Mouse (Mus musculus): ENCODE measurements at regions not wholly inside any gene's neighbourhood (a gene's known extent, or its start where the extent isn't known, plus 50 kb on each side); places are given as distances from the start of the nearest gene placed in this dataset.

- ATAC-seq (ENCODE audit: low FRiP score) = no peak
- 73% methylated on average over 1 of the region's 1 CpGs for WGBS
- no peak overlapping the region for H3K27ac ChIP-seq
- H3K36me3 ChIP-seq (replicated peaks; ENCODE audit: control insufficient read depth, insufficient read depth) = no peaks in the 10 kb centered on the region
- H3K4me1 ChIP-seq (replicated peaks; ENCODE audit: control insufficient read depth, insufficient read depth, low read length) = no peaks in the 10 kb centered on the region
- H3K4me2 ChIP-seq (replicated peaks) = no peak overlapping the region
- no peaks in the 10 kb centered on the region for H3K9me3 ChIP-seq (ENCODE audit: control insufficient read depth, low read length)
- H3K9ac ChIP-seq = no peak overlapping the region
- no peak overlapping the region for H3K4me3 ChIP-seq (replicated peaks; ENCODE audit: low read length)
- DNase-seq (ENCODE audit: low spot score) = no peak
- H3K27me3 ChIP-seq (ENCODE audit: control insufficient read depth, insufficient read depth, low read length) = no peaks in the 10 kb centered on the region
Measured at GRCm38 (mm10) chr10:46905337-46905736, 1327.7 kb downstream of the Hace1 start.

- DNase-seq (ENCODE audit: low spot score) (no peak), ATAC-seq (ENCODE audit: low FRiP score) (peak; percentile 57; the same call in 1 of the 2 replicates)
- Histone ChIP-seq H3K4me1 (replicated peaks; ENCODE audit: control insufficient read depth, insufficient read depth, low read length) (no peaks in the 10 kb centered on the region), H3K27me3 (ENCODE audit: control insufficient read depth, insufficient read depth, low read length) (no peaks in the 10 kb centered on the region), H3K9ac (no peak overlapping the region), H3K4me2 (replicated peaks) (no peak overlapping the region), H3K9me3 (ENCODE audit: control insufficient read depth, low read length) (no peaks in the 10 kb centered on the region), H3K27ac (no peak overlapping the region), H3K36me3 (replicated peaks; ENCODE audit: control insufficient read depth, insufficient read depth) (no peaks in the 10 kb centered on the region), H3K4me3 (replicated peaks; ENCODE audit: low read length) (no peak overlapping the region)
- WGBS = 27% methylated on average over 7 of the region's 7 CpGs
Measured at GRCm38 (mm10) chr10:46922527-46923200, 1345.0 kb downstream of the Hace1 start.

- no peak for DNase-seq (ENCODE audit: low spot score)
- no peaks in the 10 kb centered on the region for H3K36me3 ChIP-seq (replicated peaks; ENCODE audit: control insufficient read depth, insufficient read depth)
- no peaks in the 10 kb centered on the region for H3K27me3 ChIP-seq (ENCODE audit: control insufficient read depth, insufficient read depth, low read length)
Measured at GRCm38 (mm10) chr10:46934311-46934710, 1356.7 kb downstream of the Hace1 start.

GRCm38 (mm10) chr10:46936248-46936970, 1358.8 kb downstream of the Hace1 start:
- WGBS = 58% methylated on average over 5 of the region's 5 CpGs
- ATAC-seq (ENCODE audit: low FRiP score) = no peak; the same call in 1 of the 2 replicates
- Histone ChIP-seq H3K27me3 (ENCODE audit: control insufficient read depth, insufficient read depth, low read length) (no peaks in the 10 kb centered on the region), H3K4me3 (replicated peaks; ENCODE audit: low read length) (no peak overlapping the region), H3K27ac (no peak overlapping the region), H3K36me3 (replicated peaks; ENCODE audit: control insufficient read depth, insufficient read depth) (no peaks in the 10 kb centered on the region), H3K9ac (no peak overlapping the region), H3K4me1 (replicated peaks; ENCODE audit: control insufficient read depth, insufficient read depth, low read length) (no peaks in the 10 kb centered on the region), H3K4me2 (replicated peaks) (no peak overlapping the region), H3K9me3 (ENCODE audit: control insufficient read depth, low read length) (no peaks in the 10 kb centered on the region)
- no peak for DNase-seq (ENCODE audit: low spot score)

More at GRCm38 (mm10) chr10:46934311-46934710, 1356.7 kb downstream of the Hace1 start:
- ATAC-seq (ENCODE audit: low FRiP score) = no peak
- H3K27ac ChIP-seq = no peak overlapping the region
- H3K4me2 ChIP-seq (replicated peaks) = no peak overlapping the region
- no peaks in the 10 kb centered on the region for H3K9me3 ChIP-seq (ENCODE audit: control insufficient read depth, low read length)
- no peak overlapping the region for H3K9ac ChIP-seq
- no peak overlapping the region for H3K4me3 ChIP-seq (replicated peaks; ENCODE audit: low read length)
- no peaks in the 10 kb centered on the region for H3K4me1 ChIP-seq (replicated peaks; ENCODE audit: control insufficient read depth, insufficient read depth, low read length)

GRCm38 (mm10) chr10:46939338-46939737, 1361.7 kb downstream of the Hace1 start:
- ATAC-seq (ENCODE audit: low FRiP score) (no peak), DNase-seq (ENCODE audit: low spot score) (no peak)
- Histone ChIP-seq H3K9ac (no peak overlapping the region), H3K9me3 (ENCODE audit: control insufficient read depth, low read length) (no peaks in the 10 kb centered on the region), H3K4me1 (replicated peaks; ENCODE audit: control insufficient read depth, insufficient read depth, low read length) (no peaks in the 10 kb centered on the region), H3K4me3 (replicated peaks; ENCODE audit: low read length) (no peak overlapping the region), H3K27me3 (ENCODE audit: control insufficient read depth, insufficient read depth, low read length) (no peaks in the 10 kb centered on the region), H3K36me3 (replicated peaks; ENCODE audit: control insufficient read depth, insufficient read depth) (no peaks in the 10 kb centered on the region), H3K4me2 (replicated peaks) (no peak overlapping the region), H3K27ac (no peak overlapping the region)
- 79% methylated on average over 1 of the region's 1 CpGs for WGBS

GRCm38 (mm10) chr10:46939819-46940218, 1362.2 kb downstream of the Hace1 start:
- ATAC-seq (ENCODE audit: low FRiP score) (no peak), DNase-seq (ENCODE audit: low spot score) (no peak)
- no peaks in the 10 kb centered on the region for H3K27me3 ChIP-seq (ENCODE audit: control insufficient read depth, insufficient read depth, low read length)
- H3K4me1 ChIP-seq (replicated peaks; ENCODE audit: control insufficient read depth, insufficient read depth, low read length) = no peaks in the 10 kb centered on the region
- H3K9ac ChIP-seq = no peak overlapping the region
- 68% methylated on average over 2 of the region's 2 CpGs for WGBS
- H3K27ac ChIP-seq = no peak overlapping the region
- no peaks in the 10 kb centered on the region for H3K36me3 ChIP-seq (replicated peaks; ENCODE audit: control insufficient read depth, insufficient read depth)
- H3K4me3 ChIP-seq (replicated peaks; ENCODE audit: low read length) = no peak overlapping the region
- no peaks in the 10 kb centered on the region for H3K9me3 ChIP-seq (ENCODE audit: control insufficient read depth, low read length)
- no peak overlapping the region for H3K4me2 ChIP-seq (replicated peaks)

- Histone ChIP-seq H3K4me3 (replicated peaks; ENCODE audit: low read length) (no peak overlapping the region), H3K9me3 (ENCODE audit: control insufficient read depth, low read length) (no peaks in the 10 kb centered on the region), H3K27me3 (ENCODE audit: control insufficient read depth, insufficient read depth, low read length) (no peaks in the 10 kb centered on the region), H3K9ac (no peak overlapping the region), H3K36me3 (replicated peaks; ENCODE audit: control insufficient read depth, insufficient read depth) (no peaks in the 10 kb centered on the region), H3K4me2 (replicated peaks) (no peak overlapping the region), H3K4me1 (replicated peaks; ENCODE audit: control insufficient read depth, insufficient read depth, low read length) (no peaks in the 10 kb centered on the region), H3K27ac (no peak overlapping the region)
- DNase-seq (ENCODE audit: low spot score) (no peak), ATAC-seq (ENCODE audit: low FRiP score) (no peak)
- WGBS = 89% methylated on average over 4 of the region's 4 CpGs
Measured at GRCm38 (mm10) chr10:46952940-46953339, 1375.3 kb downstream of the Hace1 start.

- no peak for DNase-seq (ENCODE audit: low spot score)
- H3K4me3 ChIP-seq (replicated peaks; ENCODE audit: low read length) = no peak overlapping the region
- WGBS = 78% methylated on average over 1 of the region's 1 CpGs
Measured at GRCm38 (mm10) chr10:46954701-46955100, 1377.1 kb downstream of the Hace1 start.

GRCm38 (mm10) chr10:46980410-46980809, 1402.8 kb downstream of the Hace1 start:
- H3K27me3 ChIP-seq (ENCODE audit: control insufficient read depth, insufficient read depth, low read length) = no peaks in the 10 kb centered on the region
- no peaks in the 10 kb centered on the region for H3K36me3 ChIP-seq (replicated peaks; ENCODE audit: control insufficient read depth, insufficient read depth)
- no peak overlapping the region for H3K4me2 ChIP-seq (replicated peaks)
- H3K4me1 ChIP-seq (replicated peaks; ENCODE audit: control insufficient read depth, insufficient read depth, low read length) = no peaks in the 10 kb centered on the region
- no peak for ATAC-seq (ENCODE audit: low FRiP score)
- no peaks in the 10 kb centered on the region for H3K9me3 ChIP-seq (ENCODE audit: control insufficient read depth, low read length)
- no peak overlapping the region for H3K4me3 ChIP-seq (replicated peaks; ENCODE audit: low read length)
- H3K27ac ChIP-seq = no peak overlapping the region
- H3K9ac ChIP-seq = no peak overlapping the region
- DNase-seq (ENCODE audit: low spot score) = no peak

More at GRCm38 (mm10) chr10:46954701-46955100, 1377.1 kb downstream of the Hace1 start:
- ATAC-seq (ENCODE audit: low FRiP score) = no peak
- H3K27me3 ChIP-seq (ENCODE audit: control insufficient read depth, insufficient read depth, low read length) = no peaks in the 10 kb centered on the region
- no peaks in the 10 kb centered on the region for H3K36me3 ChIP-seq (replicated peaks; ENCODE audit: control insufficient read depth, insufficient read depth)
- H3K9me3 ChIP-seq (ENCODE audit: control insufficient read depth, low read length) = no peaks in the 10 kb centered on the region
- no peak overlapping the region for H3K27ac ChIP-seq
- no peak overlapping the region for H3K9ac ChIP-seq
- H3K4me2 ChIP-seq (replicated peaks) = no peak overlapping the region
- H3K4me1 ChIP-seq (replicated peaks; ENCODE audit: control insufficient read depth, insufficient read depth, low read length) = no peaks in the 10 kb centered on the region

All from hindbrain, embryonic 14.5 days (tissue).